Mouse (Mus musculus) right cerebral cortex, postnatal 4 days (tissue): ENCODE data around the gene Usp36.

ENCODE experiments used
- DNase-seq: peaks from one replicate; pipeline ENCODE4 v3.0.0-alpha.2; 2022

Gene Usp36

DNA sequence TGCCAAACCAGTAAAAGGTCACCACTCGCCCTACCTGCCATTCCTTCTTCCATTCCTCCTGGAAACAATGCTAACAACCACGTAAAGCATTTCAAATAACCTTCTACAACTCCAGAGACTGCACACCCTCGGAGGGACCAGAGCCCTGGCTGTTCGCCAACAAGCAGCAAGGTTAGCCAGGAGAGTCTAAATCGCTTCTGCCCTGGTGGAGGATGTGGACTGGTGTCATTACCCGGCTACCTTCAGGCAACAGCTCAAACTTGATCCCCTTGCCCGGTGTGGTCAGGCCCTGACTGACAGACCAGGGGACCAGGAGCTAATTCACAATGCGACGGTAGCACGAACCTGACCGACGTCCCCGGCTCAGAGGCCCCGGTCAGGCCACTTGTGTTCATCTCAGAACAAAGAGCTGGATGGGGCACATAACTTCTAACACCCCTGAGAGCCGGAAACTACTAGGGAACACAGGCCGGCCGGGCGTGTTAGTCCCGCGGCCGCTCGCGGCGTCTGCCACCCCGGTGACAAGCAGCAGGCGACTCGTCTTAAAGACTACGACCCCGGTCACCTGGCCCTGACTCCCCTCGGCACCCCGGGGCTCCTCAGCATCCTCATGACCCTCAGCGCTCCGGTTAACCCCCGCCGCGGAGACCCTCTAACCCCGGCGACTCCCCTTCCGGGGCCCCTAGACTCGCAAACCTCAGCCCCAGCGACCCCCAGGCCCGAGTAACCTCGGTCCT is 42.5 kb downstream of the Usp36 start:
- peak; percentile 54 for DNase-seq

DNA sequence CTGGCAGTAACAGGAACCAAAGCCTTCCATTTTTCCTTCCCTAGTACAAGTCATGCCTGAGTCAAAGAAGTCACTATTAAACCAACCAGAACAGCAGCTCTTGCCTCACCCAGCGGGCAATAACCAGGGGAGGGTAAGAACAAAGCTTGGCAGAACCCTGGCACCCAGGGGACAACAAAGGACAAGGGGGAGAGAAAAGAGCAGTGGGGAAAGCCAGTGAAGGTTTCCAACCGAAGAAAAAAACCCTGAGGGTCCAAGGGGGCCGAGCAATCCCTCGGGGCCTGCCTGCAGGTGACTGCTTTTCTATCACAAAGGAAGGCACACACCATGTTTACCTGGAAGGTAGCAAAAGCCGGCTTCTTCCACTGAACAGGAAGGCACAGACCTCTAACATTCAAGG is 43.3 kb downstream of the Usp36 start:
- DNase-seq: no peak

DNA sequence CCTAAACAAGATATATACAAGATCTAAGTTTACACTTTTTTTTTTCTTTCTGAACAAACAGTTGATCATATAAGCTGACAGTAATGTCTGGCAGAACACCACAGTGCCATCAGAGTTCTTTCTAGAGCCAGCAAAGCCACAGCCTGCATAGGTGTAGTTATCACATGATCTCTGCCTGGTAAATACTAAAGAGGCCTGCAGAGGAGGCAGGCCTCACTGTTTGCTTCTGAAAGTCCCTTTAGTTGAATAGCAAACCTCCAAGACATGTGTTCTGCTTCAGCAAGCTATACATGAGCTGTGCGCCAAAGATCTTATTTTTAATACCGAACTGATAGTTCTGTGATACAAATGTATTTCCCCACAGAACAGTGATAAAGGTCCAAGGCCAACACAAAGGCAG is 44.9 kb downstream of the Usp36 start:
- DNase-seq: no peak

DNA sequence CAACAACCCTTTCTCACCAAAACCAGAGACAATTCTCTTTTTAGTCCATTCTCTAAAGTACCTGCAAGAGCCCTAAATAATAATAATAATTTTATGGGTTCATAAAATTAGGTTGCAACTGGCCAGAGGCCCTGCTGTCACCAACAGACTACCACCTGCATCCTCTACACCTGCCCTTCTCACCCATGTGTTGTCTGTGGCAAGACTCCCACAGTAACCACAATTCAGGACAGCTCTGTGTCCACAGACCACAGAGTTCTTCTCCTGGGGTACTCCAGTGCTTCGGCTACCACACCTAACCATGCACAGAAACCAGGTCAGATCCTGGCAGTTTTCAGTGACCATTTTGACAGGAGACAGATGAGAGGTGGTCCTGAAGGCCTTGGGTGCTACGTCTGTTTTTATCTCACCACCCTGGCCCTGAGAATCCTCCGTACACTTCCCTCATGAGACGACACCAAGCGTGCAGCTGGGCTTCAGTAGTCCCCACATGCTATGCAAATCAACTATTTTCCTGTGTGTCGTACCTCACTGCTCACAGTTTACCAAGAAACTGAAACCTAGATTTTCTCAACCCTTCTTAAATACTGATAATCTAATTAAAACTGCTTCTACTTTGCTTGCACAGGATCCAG is 46.3 kb downstream of the Usp36 start:
- no peak for DNase-seq

DNA sequence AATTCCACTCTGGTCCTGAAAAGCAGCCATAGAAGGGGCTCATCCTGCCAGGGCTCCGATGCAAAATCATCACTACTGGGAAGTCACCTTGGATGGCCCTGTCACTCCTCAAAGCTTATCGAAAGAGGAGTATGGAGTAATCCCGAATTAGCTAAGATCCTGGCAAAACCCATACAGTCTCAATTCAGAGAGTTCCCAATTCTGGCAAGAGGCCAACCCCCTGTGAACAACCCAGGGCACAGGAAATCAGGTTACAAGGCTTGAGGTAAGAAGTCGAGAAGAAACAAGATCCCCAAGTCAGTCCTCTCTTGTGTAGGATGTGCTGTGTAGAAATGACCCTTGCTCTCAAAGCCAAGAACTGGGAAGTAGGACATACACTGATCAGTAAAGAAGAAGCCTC is 47.5 kb downstream of the Usp36 start:
- DNase-seq: no peak

- no peak for DNase-seq
These were observed 49.7 kb downstream of the Usp36 start for GRCm38 (mm10) chr11:118240388-118240787.

DNA sequence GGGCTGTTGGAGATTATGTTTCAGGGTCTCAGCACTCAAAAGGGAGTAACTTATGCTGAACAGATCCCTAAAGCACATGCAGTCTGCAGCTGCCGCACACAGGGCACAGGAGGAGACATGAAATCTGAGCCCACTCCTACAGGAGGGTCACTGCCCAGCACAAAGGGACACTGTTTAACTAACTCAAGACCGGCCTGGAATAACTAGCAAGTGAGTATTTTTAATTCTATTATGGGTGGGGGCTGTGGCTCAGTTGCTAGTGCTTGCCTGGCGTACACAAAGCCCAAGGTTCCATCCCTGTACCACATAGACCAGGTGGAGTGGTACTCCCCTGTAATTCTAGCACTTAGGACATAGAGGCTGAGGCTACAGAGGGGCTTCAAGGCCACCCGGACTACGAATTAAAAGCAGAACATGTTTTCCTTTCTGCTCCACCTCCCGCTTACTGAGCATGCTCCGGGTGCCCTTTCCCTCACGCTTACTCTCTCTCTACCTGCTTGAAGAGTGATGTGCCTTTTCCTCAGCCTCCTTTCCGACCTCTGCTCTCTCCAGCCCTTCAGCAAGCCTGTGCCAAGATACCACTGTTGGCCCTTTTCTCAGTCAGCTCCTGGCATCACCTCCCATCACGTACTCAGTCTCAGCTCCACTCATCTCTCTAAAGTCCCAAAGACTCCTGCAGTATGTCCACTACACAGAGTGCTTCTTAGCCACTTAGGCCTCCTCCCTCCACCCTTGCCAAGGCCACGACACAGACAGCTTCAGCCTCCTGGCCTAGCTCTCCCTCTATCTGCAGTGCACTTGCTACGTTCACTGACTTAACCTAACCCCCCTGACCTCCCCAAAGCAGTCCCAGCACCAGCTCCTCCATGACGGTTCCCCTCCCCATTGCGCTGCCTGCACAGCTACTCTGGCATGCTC is 50.5 kb downstream of the Usp36 start:
- no peak for DNase-seq

- DNase-seq: no peak
These were observed 53.4 kb downstream of the Usp36 start for GRCm38 (mm10) chr11:118236520-118237190.

- DNase-seq: no peak
These were observed 55.1 kb downstream of the Usp36 start for GRCm38 (mm10) chr11:118234929-118235328.

GRCm38 (mm10) chr11:118234500-118234899 is 55.5 kb downstream of the Usp36 start:
- no peak for DNase-seq

GRCm38 (mm10) chr11:118233924-118234323 is 56.1 kb downstream of the Usp36 start:
- DNase-seq: no peak

DNA sequence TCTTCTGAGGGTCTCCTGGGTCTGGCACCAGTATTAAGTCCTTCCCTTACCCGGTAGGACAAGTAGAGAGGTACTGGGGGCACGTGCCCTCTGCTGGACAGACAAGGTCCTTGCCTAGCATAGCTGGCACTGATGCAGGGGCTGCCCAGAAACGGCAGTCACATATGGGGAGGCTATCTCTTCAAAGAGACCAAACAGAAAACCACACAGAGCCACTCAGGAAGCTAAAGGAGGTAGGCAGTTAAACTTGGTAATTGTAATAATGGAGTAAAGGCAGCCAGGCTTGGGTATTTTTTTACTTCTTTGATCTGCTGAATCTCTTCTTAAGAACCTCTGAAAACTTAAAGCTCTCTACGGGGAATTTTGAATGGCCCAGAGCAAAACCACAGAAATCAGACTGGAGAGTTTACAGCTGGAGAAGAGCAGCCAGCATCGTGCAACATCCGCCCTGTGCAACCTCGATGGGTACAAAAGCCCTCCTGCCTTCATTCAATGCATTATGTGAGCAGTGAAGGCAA is 57.7 kb downstream of the Usp36 start:
- no peak for DNase-seq

DNA sequence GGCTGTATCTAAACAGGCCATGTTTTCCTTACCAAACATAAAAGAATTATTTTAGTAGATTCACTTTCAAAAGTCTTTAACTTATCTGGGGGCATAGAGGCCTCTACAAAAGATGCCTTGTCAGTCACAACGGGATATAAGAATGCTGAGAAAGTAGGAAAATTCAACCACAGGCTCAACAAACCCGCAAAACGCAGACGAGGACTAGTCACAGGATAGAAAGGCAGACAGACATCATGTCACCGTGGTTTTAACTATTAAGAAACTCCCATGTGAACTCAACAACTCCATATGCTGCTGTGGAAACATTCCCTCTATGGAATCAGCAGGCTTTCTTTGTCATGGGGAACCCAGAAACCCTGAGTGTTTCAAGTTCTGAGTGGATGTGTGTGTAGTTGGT is 60.1 kb downstream of the Usp36 start:
- DNase-seq: no peak

GRCm38 (mm10) chr11:118227650-118228049 is 62.4 kb downstream of the Usp36 start:
- no peak for DNase-seq

DNA sequence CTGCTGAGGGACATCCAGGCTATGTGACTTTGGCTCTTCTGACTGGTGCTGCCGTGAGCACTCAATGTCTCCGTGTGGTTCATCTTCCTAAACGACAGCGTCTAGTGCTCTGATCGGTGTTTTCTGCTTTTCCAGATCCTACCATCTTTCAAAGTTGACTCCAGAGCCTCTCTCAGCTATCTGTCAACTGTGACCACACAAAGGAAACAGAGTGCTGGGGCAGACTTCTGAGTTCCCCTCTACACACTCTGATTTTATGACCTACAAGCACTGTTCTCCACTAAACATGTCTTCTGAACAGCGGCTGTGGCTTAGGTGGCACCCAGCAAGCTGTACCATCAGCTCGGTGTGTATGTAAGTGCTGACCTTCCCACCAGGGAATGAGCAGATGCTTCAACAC is 63.2 kb downstream of the Usp36 start:
- DNase-seq: no peak

- DNase-seq: no peak
These were observed 64.2 kb downstream of the Usp36 start for GRCm38 (mm10) chr11:118225862-118226261.

GRCm38 (mm10) chr11:118225056-118225836 is 64.8 kb downstream of the Usp36 start:
- no peak for DNase-seq

DNA sequence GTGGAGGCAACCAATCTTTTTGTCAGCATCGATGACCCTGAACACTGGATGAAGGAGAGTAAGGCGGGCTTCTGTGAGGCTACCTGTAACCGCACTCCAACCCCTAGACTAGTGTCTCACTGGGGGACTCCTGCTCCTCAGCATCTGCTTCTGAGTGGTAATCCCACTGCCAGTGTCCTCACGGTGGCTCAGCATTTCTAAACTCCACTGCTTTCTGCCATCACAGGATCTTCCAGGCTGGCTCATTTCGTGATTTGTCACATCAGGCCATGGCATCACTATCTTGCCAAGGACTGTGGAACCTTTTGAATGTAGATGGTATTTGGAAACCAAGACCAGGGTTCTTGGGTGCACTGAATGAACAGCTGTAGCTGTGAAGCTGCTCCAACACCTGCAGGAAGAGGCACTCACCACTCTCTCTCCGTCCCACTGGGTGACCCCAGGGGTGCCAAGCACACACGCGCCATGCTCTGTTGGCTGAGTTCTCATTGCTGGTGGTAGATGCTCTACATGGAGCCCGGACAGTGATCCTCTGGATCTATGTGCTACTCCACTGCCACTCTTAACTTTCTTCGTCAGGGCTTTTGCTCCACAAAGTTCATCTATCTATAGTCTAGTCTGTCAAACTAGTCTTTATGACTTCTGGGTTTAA is 66.5 kb downstream of the Usp36 start:
- DNase-seq: no peak

- DNase-seq: no peak
These were observed 67.1 kb downstream of the Usp36 start for GRCm38 (mm10) chr11:118222917-118223316.

DNA sequence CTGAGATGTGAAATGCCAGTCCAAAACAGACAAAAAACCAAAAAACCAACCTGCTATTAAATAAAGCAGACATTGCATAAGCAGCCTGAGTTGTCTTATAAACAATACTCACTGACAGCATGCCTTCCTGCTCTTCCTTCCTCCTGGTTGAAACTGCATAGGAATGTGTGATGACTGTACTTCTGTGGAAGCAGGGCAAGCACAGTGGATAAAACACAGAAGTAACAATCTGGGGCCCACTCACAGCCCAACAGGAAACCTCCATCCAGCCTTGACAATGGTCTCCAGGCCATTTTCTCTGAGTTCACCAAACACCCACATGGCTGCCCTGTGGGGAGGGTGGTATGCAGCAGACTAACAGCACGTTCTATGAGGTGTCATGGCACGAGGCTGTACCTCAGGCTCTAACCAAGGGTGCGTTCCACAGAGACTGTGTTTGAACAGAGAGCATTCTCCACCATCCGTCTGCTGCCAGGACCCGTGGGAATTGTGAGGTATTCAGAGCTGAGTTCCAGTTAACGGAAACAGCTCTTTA is 67.6 kb downstream of the Usp36 start:
- DNase-seq: no peak
